Mouse (Mus musculus) forebrain, embryonic 13.5 days (tissue): ENCODE measurements around the gene 4930519P11Rik. TPM values are rescaled to one million over a fixed set of nuclear protein-coding genes. Genes with fewer than 3 reads are reported as not detected.

Source experiments
- ATAC-seq: fragments of 200-750 bp; cut with Nextera tagmentation; 2 replicates; pipeline ENCODE4 v1.8.0; 2017
- H3K27ac ChIP-seq: fragments of 300-500 bp; sonication (generic); 2 replicates; pipeline ENCODE4 v1.5.1; 2015; ENCODE audit warnings: inconsistent platforms, mild to moderate bottlenecking, moderate library complexity
- H3K27me3 ChIP-seq: fragments of 300-500 bp; sonication (generic); 2 replicates; pipeline ENCODE4 v1.6.1; 2015; ENCODE audit warnings: mild to moderate bottlenecking, inconsistent platforms
- H3K36me3 ChIP-seq: fragments of 300-500 bp; sonication (generic); 2 replicates; pipeline ENCODE4 v1.6.1; 2015; ENCODE audit warnings: mild to moderate bottlenecking, inconsistent platforms; ENCODE audit not compliant: poor library complexity, severe bottlenecking
- H3K4me1 ChIP-seq: fragments of 300-500 bp; sonication (generic); 2 replicates; pipeline ENCODE4 v1.6.1; 2015; ENCODE audit warnings: inconsistent platforms
- H3K4me2 ChIP-seq: fragments of 300-500 bp; sonication (generic); 2 replicates; pipeline ENCODE4 v1.6.1; 2015; ENCODE audit warnings: inconsistent platforms, mild to moderate bottlenecking, moderate library complexity
- H3K4me3 ChIP-seq: fragments of 300-500 bp; sonication (generic); 2 replicates; pipeline ENCODE4 v1.5.1; 2015; ENCODE audit warnings: mild to moderate bottlenecking, inconsistent platforms
- H3K9ac ChIP-seq: fragments of 300-500 bp; sonication (generic); 2 replicates; pipeline ENCODE4 v1.6.1; 2015; ENCODE audit warnings: mild to moderate bottlenecking, inconsistent platforms
- H3K9me3 ChIP-seq: fragments of 300-500 bp; sonication (generic); replicated peaks from 2 replicates; pipeline ENCODE4 v1.6.1; 2016; ENCODE audit warnings: inconsistent platforms
- WGBS: fragments of 180-500 bp; shearing (Covaris S2); methylation state at CpG from one replicate; pipeline ENCODE4 v1.1.7; 2015; 5-methylcytosine and 5-hydroxymethylcytosine counted together
- polyA plus RNA-seq: library from polyadenylated mRNA; unstranded; fragments of >200 nt; fragmentation: Nextera tagmentation; extraction: Ambion mirVana; gene quantifications from 2 replicates; pipeline ENCODE4 v1.2.1, GENCODE M21; 2015

The 4930519P11Rik gene
- polyA plus RNA-seq, 1 experiment from 2014 or later: 0.88 TPM

DNA sequence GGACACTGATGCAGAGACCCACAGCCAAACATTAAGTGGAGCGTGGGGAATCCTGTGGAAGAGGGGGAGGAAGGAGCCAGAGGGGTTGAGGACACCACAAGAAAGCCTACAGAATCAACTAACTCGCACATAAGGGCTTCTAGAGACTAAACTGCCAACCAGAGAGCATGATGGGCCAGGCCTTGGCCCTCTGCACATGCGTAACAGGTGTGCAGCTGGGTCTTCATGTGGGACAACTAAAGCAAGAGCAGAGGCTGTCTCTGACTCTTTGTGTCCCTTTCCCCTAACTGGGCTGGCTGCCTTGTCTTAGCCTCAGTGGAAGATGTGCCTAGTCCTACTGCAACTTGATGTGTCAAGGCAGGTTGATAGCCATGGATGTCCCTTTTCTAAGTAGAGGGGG is 3.8 kb upstream of the 4930519P11Rik start:
- 92% methylated on average over 3 of the region's 3 CpGs for WGBS
- Histone ChIP-seq H3K4me3 (no peak overlapping the region), H3K4me2 (no peak overlapping the region), H3K4me1 (peaks cover 23% of the 10 kb centered on the region), H3K27me3 (no peaks in the 10 kb centered on the region), H3K9ac (no peak overlapping the region), H3K36me3 (peaks cover 9% of the 10 kb centered on the region; the same call in 1 of the 2 replicates), H3K9me3 (no peaks in the 10 kb centered on the region), H3K27ac (no peak overlapping the region)
- ATAC-seq: no peak

DNA sequence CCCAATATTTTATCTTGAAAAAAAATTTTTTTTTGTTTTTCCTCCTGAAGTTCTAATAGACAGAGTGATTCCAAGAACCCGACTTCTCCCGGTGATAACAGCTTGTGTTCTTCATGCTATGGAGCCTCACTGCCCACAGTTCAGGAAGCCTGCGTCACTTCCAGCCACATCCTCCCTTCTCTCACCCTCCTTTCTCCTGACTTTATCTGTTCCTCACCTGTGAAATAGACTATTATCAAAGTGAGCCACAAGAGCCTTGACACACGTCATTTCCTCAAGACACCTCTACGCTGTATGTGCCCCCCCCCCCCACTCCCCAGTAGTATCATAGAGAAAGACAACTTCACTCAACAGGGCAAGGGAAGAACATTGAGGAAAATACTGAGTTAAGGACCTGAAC is 2.4 kb upstream of the 4930519P11Rik start:
- H3K9ac ChIP-seq: no peak overlapping the region
- 98% methylated on average over 5 of the region's 5 CpGs for WGBS
- no peak overlapping the region for H3K4me2 ChIP-seq
- H3K36me3 ChIP-seq: no peaks in the 10 kb centered on the region; the same call in 1 of the 2 replicates
- no peaks in the 10 kb centered on the region for H3K27me3 ChIP-seq
- peaks cover 23% of the 10 kb centered on the region for H3K4me1 ChIP-seq
- no peaks in the 10 kb centered on the region for H3K9me3 ChIP-seq
- no peak for ATAC-seq
- H3K4me3 ChIP-seq: no peak overlapping the region
- no peak overlapping the region for H3K27ac ChIP-seq

DNA sequence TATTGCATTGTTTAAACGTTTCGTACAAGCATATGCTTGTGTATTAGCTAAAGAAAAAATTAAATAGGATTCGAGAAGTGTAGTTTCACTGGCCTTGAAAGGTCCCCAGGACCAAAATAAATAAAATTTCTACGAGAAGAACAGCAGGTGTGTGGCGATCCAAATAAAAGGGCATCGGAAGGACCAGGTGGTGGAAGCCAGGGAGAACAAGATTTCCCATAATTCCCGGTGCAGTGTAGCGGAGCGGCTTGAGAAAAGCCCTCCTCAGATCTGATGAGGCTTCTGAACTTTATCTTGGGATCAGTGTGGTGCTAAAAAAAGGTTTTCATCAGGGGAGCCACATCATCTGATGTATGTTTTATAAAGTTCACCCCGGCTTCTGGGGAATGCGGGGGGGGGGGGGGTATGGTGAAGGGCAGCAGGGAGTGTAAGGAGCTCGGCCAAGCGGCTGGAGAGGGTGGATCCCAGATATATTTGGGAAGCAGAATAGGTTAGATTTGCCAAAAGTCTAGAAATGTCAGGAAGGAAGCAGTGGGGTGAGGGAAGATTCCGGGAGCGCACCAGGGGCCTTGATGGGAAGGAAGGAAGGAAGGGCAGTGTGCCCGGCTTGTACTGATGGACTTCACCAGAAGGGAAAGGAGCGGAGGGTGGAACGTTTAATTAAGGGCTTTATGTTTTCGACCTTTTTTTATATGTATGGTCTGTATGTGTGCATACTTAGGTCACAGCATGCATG is 1.8 kb upstream of the 4930519P11Rik start:
- H3K9ac ChIP-seq: no peak overlapping the region

DNA sequence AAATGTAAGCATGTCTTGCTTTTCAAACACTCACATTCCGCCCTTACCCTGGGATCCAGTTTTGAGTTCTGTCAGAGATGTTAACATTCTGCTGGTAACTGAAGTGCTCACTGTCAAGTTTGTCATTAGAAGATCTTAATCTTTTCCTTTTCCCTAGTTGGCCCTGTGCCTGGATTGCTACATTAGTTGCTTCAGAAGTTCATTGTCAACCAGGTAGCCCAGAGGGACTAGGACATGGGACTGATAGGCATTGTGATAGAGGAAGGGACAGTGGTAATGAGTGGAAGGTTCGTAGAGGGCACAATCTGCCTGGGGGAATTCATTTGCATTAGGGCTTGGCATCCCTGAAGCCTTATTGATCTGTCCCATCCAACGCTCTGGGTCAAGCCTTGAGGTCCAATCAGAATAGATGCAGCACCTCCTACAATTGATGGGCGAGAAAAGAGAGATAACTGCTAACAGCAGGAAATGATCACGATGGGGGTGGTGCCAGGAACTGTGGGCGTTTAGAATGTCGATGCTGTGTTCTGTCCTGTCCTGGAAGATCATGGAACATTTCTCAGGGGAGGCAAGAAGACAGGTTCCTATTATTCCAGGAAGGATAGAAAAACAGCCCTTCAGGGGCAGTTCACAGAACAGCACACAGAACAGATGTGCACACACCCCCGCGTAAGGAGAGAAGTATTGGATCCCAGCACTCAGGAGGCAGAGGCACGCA is 4.0 kb downstream of the 4930519P11Rik start:
- WGBS: 78% methylated on average over 10 of the region's 10 CpGs
- no peak overlapping the region for H3K27ac ChIP-seq
- peaks cover 12% of the 10 kb centered on the region for H3K4me1 ChIP-seq

More for the DNA sequence above, 1.8 kb upstream of the 4930519P11Rik start:
- no peak for ATAC-seq
- Histone ChIP-seq H3K27ac (0 out of 2 replicates have a peak overlapping the region, but pooled peaks have one; percentile 11), H3K4me1 (peaks cover 23% of the 10 kb centered on the region), H3K9me3 (no peaks in the 10 kb centered on the region), H3K27me3 (no peaks in the 10 kb centered on the region), H3K4me2 (peak overlapping the region; percentile 69), H3K36me3 (no peaks in the 10 kb centered on the region; the same call in 1 of the 2 replicates), H3K4me3 (no peak overlapping the region)
- WGBS: 68% methylated on average over 19 of the region's 19 CpGs

DNA sequence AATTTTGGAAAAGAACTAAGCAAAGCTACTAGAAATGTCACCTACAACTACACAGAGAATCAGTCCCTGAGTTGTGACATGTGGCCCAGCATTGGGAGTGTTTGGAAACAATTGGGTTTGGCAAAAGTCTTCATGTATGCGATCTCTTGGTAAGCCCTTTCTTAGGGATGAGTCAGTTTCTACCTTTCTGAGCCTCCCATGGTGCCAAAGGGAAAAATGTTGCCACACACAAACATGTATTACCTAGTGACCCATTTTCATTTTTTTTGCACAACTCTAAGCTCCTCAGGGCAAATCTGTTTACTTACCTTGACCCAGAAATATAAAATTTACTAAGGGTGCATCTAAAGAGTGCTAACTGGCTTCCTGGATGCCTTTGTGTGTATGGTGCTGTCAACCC is 6.3 kb downstream of the 4930519P11Rik start:
- H3K4me1 ChIP-seq: peaks cover 9% of the 10 kb centered on the region
- H3K9me3 ChIP-seq: no peaks in the 10 kb centered on the region
- no peak for ATAC-seq
- no peaks in the 10 kb centered on the region for H3K36me3 ChIP-seq
- no peak overlapping the region for H3K27ac ChIP-seq
- no peak overlapping the region for H3K9ac ChIP-seq
- H3K27me3 ChIP-seq: peaks cover 23% of the 10 kb centered on the region
- H3K4me3 ChIP-seq: no peak overlapping the region
- WGBS: 83% methylated on average over 1 of the region's 1 CpGs
- H3K4me2 ChIP-seq: no peak overlapping the region

More for the DNA sequence above, 4.0 kb downstream of the 4930519P11Rik start:
- ATAC-seq: no peak
- no peak overlapping the region for H3K4me2 ChIP-seq
- no peaks in the 10 kb centered on the region for H3K9me3 ChIP-seq
- no peak overlapping the region for H3K9ac ChIP-seq
- H3K4me3 ChIP-seq: no peak overlapping the region
- H3K36me3 ChIP-seq: no peaks in the 10 kb centered on the region
- peaks cover 23% of the 10 kb centered on the region for H3K27me3 ChIP-seq

DNA sequence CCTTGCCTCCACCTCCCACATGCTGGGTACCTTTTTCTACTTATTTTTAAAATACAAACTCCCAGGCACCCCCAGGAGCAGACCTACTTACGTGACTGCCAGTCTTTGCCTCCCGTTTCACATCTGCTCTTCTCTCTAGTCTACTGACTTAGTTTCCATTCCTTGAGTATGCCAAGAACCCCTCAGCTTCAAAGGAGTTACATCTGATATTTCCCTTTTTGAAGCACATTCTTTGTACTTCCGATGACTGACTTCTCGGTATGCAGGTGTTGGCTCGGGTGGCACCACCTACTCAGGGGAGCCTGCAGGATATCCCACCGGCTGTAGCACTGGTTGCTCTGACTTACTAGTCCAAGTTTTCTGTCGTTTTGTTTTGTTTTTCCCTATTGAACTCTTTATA is 9.1 kb downstream of the 4930519P11Rik start:
- peak overlapping the region; percentile 67 for H3K4me3 ChIP-seq
- peaks cover 23% of the 10 kb centered on the region for H3K27me3 ChIP-seq
- H3K4me1 ChIP-seq: peaks cover 9% of the 10 kb centered on the region
- no peak for ATAC-seq
- H3K36me3 ChIP-seq: no peaks in the 10 kb centered on the region
- no peak overlapping the region for H3K9ac ChIP-seq
- H3K4me2 ChIP-seq: peak overlapping the region; percentile 72
- H3K9me3 ChIP-seq: no peaks in the 10 kb centered on the region
- H3K27ac ChIP-seq: no peak overlapping the region
- WGBS: 41% methylated on average over 7 of the region's 7 CpGs

DNA sequence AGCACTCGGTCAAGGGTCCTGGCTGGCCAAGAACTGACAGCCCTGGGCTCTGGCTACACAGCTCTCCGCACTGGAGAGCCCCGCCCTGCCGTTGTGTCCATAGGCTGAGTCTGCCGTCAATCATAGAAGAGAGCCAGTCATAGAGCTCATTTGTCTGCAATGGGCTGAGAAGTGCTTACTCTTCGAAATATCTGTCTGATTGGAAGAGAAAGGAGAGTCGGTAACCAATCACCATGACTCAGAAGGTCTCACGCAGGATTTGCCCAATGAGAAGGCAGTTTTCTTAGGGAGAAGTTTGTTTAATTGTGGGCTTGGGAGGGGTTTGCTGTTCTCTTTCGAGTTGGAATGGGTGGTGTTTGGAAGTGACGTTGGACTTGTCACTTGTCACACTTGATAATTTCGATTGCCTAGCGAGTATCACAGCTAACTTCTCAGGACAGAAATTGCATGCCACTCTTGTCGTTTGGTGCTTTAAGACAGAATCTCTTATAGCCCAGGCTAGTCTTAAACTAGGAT is 9.5 kb downstream of the 4930519P11Rik start, which contains the start of gene Pxmp4:
TSS of gene Pxmp4 (minus strand) at position 71 of the 516 bp plus-strand sequence.
- H3K36me3 ChIP-seq: no peaks in the 10 kb centered on the region
- H3K4me1 ChIP-seq: peaks cover 9% of the 10 kb centered on the region
- peak within 1 kb of the TSS; percentile 72 for H3K4me2 ChIP-seq
- peak within 1 kb of the TSS; percentile 75 for H3K9ac ChIP-seq
- H3K9me3 ChIP-seq: no peaks in the 10 kb centered on the region
- H3K27me3 ChIP-seq: peaks cover 18% of the 10 kb centered on the region
- under 1% methylated on average over 13 of the region's 13 CpGs for WGBS
- H3K27ac ChIP-seq: no peak within 1 kb of the TSS
- H3K4me3 ChIP-seq: peak within 1 kb of the TSS; percentile 67
- ATAC-seq: peak; percentile 100

DNA sequence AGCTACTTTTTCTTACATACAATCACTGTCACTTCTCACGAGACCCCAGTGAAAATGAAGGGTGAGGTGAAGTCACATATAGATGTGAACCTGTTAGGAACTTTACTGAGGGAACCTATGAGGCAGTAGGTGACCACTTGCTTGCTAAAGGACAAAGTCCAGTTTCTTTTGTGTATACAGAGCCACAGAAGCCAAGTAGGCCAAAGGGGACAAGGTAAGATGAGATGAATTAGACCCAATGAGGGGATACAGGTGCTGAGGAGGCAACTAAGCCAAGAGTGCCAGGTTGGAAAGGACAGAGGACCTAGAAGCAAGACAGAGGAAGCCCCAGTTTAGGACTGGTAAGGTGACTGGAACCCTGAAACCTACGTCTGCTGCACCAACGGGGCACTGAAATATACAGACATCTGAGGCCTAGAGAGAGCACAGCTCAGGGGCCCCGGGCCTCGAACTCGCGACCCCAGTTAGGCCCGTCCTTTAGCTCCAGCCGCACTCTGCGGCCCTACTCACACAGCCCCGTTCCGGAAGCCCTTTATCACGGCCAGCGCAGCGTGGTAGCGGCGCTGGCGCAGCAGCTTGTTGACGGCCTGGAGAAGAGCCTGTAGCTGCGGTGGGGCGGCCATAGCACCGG is 10.1 kb downstream of the 4930519P11Rik start:
- peak overlapping the region; percentile 67 for H3K4me3 ChIP-seq
- H3K36me3 ChIP-seq: no peaks in the 10 kb centered on the region
- H3K4me1 ChIP-seq: peaks cover 9% of the 10 kb centered on the region
- no peak overlapping the region for H3K27ac ChIP-seq
- WGBS: 19% methylated on average over 22 of the region's 22 CpGs
- no peak; the same call in 1 of the 2 replicates for ATAC-seq
- H3K4me2 ChIP-seq: peak overlapping the region; percentile 72
- H3K9me3 ChIP-seq: no peaks in the 10 kb centered on the region
- peak overlapping the region; percentile 75 for H3K9ac ChIP-seq
- H3K27me3 ChIP-seq: peaks cover 12% of the 10 kb centered on the region

DNA sequence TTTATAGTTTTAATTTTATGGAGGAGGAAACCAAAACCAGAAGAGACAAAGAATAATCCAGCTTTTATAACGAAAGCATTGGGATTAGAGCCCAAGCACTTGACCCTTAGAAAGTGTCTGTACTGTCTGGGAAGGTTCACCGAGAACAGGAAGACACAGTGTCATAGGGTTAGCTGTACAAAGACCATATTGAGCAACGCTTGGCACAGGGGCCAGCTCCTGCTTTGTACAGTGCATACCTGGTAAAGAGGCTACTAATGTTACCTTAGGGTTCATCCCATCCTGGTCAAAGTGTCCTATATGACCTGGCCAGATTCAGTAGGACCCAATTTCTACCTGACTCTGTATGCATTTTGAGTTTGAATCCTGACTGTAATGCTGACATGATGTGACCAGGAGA is 11.9 kb downstream of the 4930519P11Rik start:
- Histone ChIP-seq H3K4me2 (no peak overlapping the region), H3K4me1 (peaks cover 9% of the 10 kb centered on the region), H3K9me3 (no peaks in the 10 kb centered on the region), H3K27me3 (peaks cover 5% of the 10 kb centered on the region), H3K4me3 (no peak overlapping the region), H3K36me3 (no peaks in the 10 kb centered on the region), H3K9ac (no peak overlapping the region), H3K27ac (no peak overlapping the region)
- ATAC-seq: no peak
- WGBS: 75% methylated on average over 3 of the region's 3 CpGs

DNA sequence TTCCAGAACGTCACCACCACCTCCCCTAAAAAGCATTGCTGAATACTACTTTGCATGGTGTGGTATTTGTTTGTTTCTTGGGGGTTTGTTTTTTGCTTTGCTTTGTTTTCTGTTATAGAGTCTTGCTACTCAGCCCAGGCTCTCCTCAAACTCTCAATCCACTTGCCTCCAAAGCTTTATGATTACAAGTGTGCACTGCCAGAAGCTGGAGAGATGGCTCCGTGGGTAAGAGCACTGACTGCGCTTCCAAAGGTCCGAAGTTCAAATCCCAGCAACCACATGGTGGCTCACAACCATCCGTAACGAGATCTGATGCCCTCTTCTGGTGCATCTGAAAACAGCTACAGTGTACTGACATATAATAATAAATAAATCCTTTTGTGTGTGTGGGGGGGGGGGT is 12.7 kb downstream of the 4930519P11Rik start:
- Histone ChIP-seq H3K4me2 (no peak overlapping the region), H3K9ac (no peak overlapping the region), H3K36me3 (no peaks in the 10 kb centered on the region), H3K27ac (no peak overlapping the region), H3K27me3 (peaks cover 3% of the 10 kb centered on the region; the same call in 1 of the 2 replicates), H3K9me3 (no peaks in the 10 kb centered on the region), H3K4me1 (peaks cover 9% of the 10 kb centered on the region), H3K4me3 (no peak overlapping the region)
- ATAC-seq: no peak
- 75% methylated on average over 6 of the region's 6 CpGs for WGBS

DNA sequence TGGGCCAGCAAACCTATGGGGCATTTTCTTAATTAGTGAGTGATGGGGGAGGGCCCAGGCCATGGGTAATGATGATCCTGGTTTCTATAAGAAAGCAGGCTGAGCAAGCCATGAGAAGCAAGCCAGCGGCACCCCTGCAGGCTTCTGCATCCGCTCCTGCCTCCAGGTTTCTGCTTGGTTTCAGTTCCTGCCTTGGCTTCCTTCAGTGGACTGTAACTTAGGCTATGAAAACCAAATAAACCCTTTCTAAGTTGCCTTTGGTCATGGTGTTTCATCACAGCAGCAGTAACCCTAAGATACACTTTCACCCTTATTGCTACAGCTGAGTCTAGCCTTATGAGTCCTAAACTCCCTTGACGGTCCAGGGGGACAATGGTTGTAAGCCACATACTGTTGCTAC is 15.8 kb downstream of the 4930519P11Rik start:
- H3K4me2 ChIP-seq: no peak overlapping the region
- H3K27me3 ChIP-seq: no peaks in the 10 kb centered on the region
- no peaks in the 10 kb centered on the region for H3K4me1 ChIP-seq
- WGBS: 86% methylated on average over 3 of the region's 3 CpGs
- peaks cover 3% of the 10 kb centered on the region; the same call in 1 of the 2 replicates for H3K9me3 ChIP-seq
- ATAC-seq: no peak
- H3K36me3 ChIP-seq: no peaks in the 10 kb centered on the region
- no peak overlapping the region for H3K9ac ChIP-seq
- no peak overlapping the region for H3K4me3 ChIP-seq
- no peak overlapping the region for H3K27ac ChIP-seq

DNA sequence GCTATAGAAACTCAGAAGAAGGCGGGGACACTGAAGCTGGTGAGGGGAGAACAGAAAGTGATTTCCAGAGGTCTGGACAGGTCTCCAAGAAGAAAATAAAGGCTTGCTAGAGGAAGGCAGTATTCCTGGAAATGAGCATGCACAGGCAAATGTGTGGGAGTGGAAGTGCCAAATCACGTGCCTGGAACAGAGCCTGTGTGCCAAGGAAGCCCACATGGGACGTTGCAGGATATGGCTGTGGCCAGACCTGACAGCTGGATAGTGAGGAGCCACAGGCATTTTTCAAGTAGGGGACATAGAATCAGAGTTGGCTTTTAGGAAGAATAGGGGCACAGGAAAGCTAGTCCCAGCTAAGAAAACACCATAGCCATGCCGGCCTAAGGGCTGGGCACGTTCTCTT is 17.5 kb downstream of the 4930519P11Rik start:
- H3K4me1 ChIP-seq: no peaks in the 10 kb centered on the region
- H3K27ac ChIP-seq: no peak overlapping the region
- H3K4me2 ChIP-seq: no peak overlapping the region
- no peak for ATAC-seq
- no peaks in the 10 kb centered on the region for H3K27me3 ChIP-seq
- H3K9me3 ChIP-seq: peaks cover 3% of the 10 kb centered on the region; the same call in 1 of the 2 replicates
- 80% methylated on average over 5 of the region's 5 CpGs for WGBS
- H3K36me3 ChIP-seq: no peaks in the 10 kb centered on the region
- no peak overlapping the region for H3K4me3 ChIP-seq
- H3K9ac ChIP-seq: no peak overlapping the region
